Mouse (Mus musculus) embryo, embryonic 11 days (tissue): Measurements from ENCODE around the gene Rtn1.
A peak's percentile ranks its signal among the peaks of the same experiment; 100 is the strongest.

ENCODE experiments used
- DNase-seq: peaks from one replicate; pipeline ENCODE4 v3.0.0-alpha.2; 2015

Rtn1 gene

DNA sequence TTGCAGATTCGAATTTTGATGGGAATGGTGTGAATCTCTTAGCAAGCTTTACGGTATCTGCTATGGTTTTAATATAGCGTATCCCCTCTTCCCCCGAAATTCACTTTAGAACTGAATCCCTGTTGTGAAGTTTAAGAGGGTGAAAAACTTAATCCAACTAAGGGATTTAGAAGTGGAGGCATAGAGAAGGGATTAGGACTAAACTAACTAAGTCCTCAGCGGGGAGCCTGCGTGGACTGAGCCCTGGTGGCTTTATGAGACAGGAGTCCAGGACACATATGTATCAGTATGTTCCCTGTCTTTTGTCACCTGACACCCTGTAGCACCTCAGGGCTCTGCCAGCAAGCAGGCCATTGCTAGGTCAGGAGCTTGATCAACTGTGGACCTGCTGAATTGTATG lies 181.1 kb downstream of the Rtn1 start:
- DNase-seq: no peak

- DNase-seq: no peak
Observed at GRCm38 (mm10) chr12:72225371-72225770, 183.5 kb downstream of the Rtn1 start.

- DNase-seq: no peak
Observed at GRCm38 (mm10) chr12:72223557-72224102, 185.2 kb downstream of the Rtn1 start.

GRCm38 (mm10) chr12:72213554-72213953 lies 195.3 kb downstream of the Rtn1 start:
- no peak for DNase-seq

GRCm38 (mm10) chr12:72200828-72201227 lies 208.0 kb downstream of the Rtn1 start:
- no peak for DNase-seq

GRCm38 (mm10) chr12:72197925-72198486 lies 210.8 kb downstream of the Rtn1 start:
- peak; percentile 62 for DNase-seq

GRCm38 (mm10) chr12:72197434-72197833 lies 211.4 kb downstream of the Rtn1 start:
- DNase-seq: no peak

DNA sequence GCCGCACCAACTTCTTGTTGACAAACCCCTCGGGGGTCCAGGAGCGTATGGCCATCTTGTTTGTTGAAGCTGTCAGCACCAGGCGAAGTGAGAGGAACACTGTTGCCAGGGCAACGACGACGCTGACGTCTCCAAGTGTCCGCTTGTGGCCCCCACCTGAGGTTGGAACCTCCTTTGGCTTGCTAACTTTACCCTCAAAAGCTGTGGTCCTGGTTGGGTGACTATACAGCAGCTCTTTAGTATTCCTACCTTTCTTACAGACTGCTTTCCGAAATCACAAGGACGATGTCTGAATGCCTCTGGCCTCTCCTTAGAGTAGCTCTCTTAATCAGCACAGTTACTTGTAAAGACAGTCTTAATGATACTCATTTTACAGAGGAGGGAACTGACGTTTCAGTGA lies 223.9 kb downstream of the Rtn1 start, which contains the start of gene Ccdc175:
Gene Ccdc175, minus strand, starts transcription at position 101 of the 400 bp plus-strand sequence.
- DNase-seq: no peak

DNA sequence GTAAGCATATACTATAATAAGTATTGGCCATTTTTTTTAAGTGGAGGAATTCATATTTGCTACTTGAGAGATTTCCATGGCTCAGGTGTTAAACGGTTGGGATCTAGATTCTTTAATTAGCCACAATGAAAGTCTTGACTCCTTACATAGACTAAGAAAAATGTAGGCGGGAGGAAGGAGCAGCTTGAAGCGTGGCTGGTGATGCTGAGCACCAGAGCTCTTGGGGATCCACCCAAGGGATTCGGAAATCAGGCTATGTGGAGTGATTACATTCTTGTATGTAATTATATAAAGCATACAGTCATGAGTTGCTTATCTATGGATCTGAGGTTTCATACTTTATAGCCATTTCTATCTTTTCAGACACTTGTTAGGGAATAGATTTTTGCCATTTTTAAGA lies 229.3 kb downstream of the Rtn1 start:
- DNase-seq: no peak

DNA sequence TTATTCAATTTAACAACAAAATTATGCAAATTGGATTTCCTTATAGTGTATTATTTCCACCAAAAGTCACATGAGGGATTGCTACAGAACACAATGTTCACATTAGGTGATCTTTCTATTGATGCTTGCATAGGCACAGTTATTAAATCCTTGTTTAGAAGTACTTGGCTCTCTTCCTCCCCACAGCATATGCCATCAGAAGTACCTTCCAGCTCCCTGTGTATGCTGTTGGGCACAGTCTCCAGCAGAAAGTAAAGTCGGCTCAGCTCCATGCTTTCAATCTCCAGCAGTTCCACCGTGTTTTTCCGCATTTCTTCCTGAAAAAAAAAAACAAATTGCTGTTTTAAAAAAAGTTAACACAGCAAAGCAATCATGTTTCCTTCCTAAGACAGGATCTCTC lies 230.5 kb downstream of the Rtn1 start:
- DNase-seq: no peak
